Mouse (Mus musculus) midbrain, embryonic 11.5 days (tissue): ENCODE data around the gene Golim4. TPM values are rescaled to one million over a fixed set of nuclear protein-coding genes. Genes with fewer than 3 reads are reported as not detected.

Experiments
- ATAC-seq: fragments of 200-750 bp; cut with Nextera tagmentation; 2 replicates; pipeline ENCODE4 v1.8.0; 2017; ENCODE audit warnings: moderate TSS enrichment, moderate library complexity; ENCODE audit not compliant: low FRiP score
- DNase-seq: peaks from one replicate; pipeline ENCODE4 v3.0.0; 2015; ENCODE audit warnings: low spot score; ENCODE audit errors: missing footprints
- H3K27ac ChIP-seq: fragments of 300-500 bp; sonication (generic); 2 replicates; pipeline ENCODE4 v1.5.1; 2014; ENCODE audit warnings: low read depth, low read length
- H3K27me3 ChIP-seq: fragments of 300-500 bp; sonication (generic); 2 replicates; pipeline ENCODE4 v1.6.1; 2014; ENCODE audit warnings: mild to moderate bottlenecking, low read length, moderate library complexity, mixed read lengths; ENCODE audit not compliant: control insufficient read depth, insufficient read depth
- H3K36me3 ChIP-seq: fragments of 300-500 bp; sonication (generic); 2 replicates; pipeline ENCODE4 v1.6.1; 2014; ENCODE audit warnings: mild to moderate bottlenecking, low read length, moderate library complexity, mixed read lengths; ENCODE audit not compliant: control insufficient read depth, insufficient read depth
- H3K4me1 ChIP-seq: fragments of 300-500 bp; sonication (generic); 2 replicates; pipeline ENCODE4 v1.6.1; 2014; ENCODE audit warnings: low read length; ENCODE audit not compliant: control insufficient read depth, insufficient read depth
- H3K4me2 ChIP-seq: fragments of 300-500 bp; sonication (generic); 2 replicates; pipeline ENCODE4 v1.6.1; 2014; ENCODE audit warnings: mild to moderate bottlenecking, moderate library complexity
- H3K4me3 ChIP-seq: fragments of 300-500 bp; sonication (generic); 2 replicates; pipeline ENCODE4 v1.5.1; 2014; ENCODE audit warnings: low read depth, low read length
- H3K9ac ChIP-seq: fragments of 300-500 bp; sonication (generic); 2 replicates; pipeline ENCODE4 v1.6.1; 2014; ENCODE audit warnings: low read length
- H3K9me3 ChIP-seq: fragments of 300-500 bp; sonication (generic); 2 replicates; pipeline ENCODE4 v1.6.1; 2016; ENCODE audit warnings: low read length; ENCODE audit not compliant: control insufficient read depth
- WGBS: fragments of 180-500 bp; shearing (Covaris S2); extraction: QIAGEN DNeasy Blood & Tissue Kit; methylation state at CpG from one replicate; pipeline ENCODE4 v1.1.7; 2014; 5-methylcytosine and 5-hydroxymethylcytosine counted together
- polyA plus RNA-seq: library from polyadenylated mRNA; unstranded; fragments of >200 nt; fragmentation: Nextera tagmentation; extraction: Ambion mirVana; gene quantifications from 2 replicates; pipeline ENCODE4 v1.2.1, GENCODE M21; 2014

Golim4 gene
- polyA plus RNA-seq, 1 experiment from 2014 or later = 46.7 TPM

DNA sequence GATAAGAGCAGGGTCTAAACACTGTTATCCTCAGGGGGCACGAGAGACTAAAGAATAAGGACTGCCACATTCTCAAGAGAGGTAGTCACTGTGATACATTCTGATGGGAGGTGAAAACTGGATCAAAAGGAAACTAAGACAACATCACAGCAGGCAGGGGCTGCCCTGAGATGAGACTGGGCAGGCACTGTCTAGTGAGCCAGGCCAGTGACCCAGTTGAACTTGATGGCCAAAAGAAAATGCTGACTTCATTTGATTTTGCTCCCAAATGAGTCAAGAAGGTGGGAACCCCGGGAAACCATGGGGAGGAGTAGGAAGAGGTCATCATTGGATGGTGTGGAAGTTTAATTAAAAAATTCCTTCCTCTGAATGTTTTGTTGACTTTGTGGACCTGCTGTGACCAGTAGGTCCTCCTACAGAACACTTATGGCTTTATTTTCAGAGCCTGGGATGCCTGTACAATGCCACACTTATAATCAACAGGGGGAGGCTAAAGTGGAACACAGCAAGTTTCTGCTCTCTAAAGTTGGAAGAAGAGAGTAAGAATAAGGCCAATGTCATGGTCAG, 26.0 kb downstream of the Golim4 start:
- H3K27ac ChIP-seq = no peak overlapping the region
- WGBS = 80% methylated on average over 2 of the region's 2 CpGs
- no peak for ATAC-seq

DNA sequence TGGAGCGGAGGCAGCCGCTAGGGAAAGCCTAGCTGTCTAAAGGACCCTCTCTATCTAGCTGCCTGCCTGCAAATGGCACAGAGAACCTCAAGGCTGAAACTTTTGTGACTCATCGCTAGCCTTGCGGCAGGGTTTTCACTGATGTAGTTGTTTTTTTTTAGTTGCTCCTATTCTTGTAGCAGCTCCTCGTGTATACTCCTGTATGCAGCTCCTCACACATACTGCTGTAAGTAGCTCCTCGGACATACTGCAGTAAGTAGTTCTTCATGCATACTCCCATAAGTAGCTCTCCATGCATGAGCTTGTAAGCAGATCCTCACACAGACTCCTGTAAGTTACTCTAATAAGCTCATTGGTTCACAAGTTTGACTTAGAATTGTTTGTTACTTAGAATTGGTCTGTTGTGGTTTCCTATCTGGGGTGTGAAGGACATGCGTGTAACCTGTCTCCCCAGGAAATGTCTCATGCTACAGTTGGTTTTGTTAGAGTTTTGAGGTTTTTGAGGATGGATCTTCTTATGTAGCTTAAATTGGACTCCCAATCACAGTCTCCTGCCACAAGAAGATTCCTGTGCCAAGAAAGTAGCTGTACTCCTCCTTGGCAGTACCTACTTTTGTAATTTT, 26.7 kb downstream of the Golim4 start:
- Histone ChIP-seq H3K4me3 (no peak overlapping the region), H3K27ac (no peak overlapping the region), H3K9me3 (peaks cover 3% of the 10 kb centered on the region; the same call in 1 of the 2 replicates), H3K27me3 (no peaks in the 10 kb centered on the region), H3K9ac (no peak overlapping the region), H3K4me2 (no peak overlapping the region), H3K36me3 (no peaks in the 10 kb centered on the region), H3K4me1 (no peaks in the 10 kb centered on the region)
- ATAC-seq (no peak), DNase-seq (no peak)
- 90% methylated on average over 7 of the region's 7 CpGs for WGBS

More for the DNA sequence above, 26.0 kb downstream of the Golim4 start:
- Histone ChIP-seq H3K4me1 (no peaks in the 10 kb centered on the region), H3K27me3 (no peaks in the 10 kb centered on the region), H3K4me3 (no peak overlapping the region), H3K36me3 (no peaks in the 10 kb centered on the region), H3K9ac (no peak overlapping the region), H3K4me2 (no peak overlapping the region), H3K9me3 (peaks cover 3% of the 10 kb centered on the region; the same call in 1 of the 2 replicates)
- DNase-seq = no peak

DNA sequence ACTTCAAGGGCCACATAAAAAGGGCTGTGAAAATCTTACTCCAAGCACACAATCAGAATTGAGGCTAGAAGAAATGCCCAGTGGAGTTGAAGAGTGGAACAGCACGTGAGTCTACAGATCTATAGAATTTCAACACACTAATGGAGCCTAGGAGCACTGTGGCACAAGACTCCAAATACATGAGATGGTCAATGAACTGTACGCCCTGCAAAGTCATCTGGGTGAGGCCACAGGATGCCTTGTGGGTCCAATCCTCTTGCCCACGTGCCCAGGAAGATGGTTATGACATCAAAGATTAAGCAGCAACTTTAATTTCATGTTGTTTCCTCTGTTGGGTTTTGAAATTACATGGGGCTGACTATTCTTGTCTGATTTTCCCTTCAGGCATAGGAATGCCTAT, 30.4 kb downstream of the Golim4 start:
- DNase-seq (no peak), ATAC-seq (no peak)
- no peaks in the 10 kb centered on the region for H3K4me1 ChIP-seq
- no peak overlapping the region for H3K9ac ChIP-seq
- H3K36me3 ChIP-seq = no peaks in the 10 kb centered on the region
- H3K9me3 ChIP-seq = no peaks in the 10 kb centered on the region
- no peak overlapping the region for H3K4me2 ChIP-seq
- no peak overlapping the region for H3K27ac ChIP-seq
- H3K4me3 ChIP-seq = no peak overlapping the region
- 87% methylated on average over 3 of the region's 3 CpGs for WGBS
- no peaks in the 10 kb centered on the region for H3K27me3 ChIP-seq

GRCm38 (mm10) chr3:75925123-75925522, 31.6 kb downstream of the Golim4 start:
- Histone ChIP-seq H3K27ac (no peak overlapping the region), H3K9me3 (no peaks in the 10 kb centered on the region)
- 81% methylated on average over 2 of the region's 2 CpGs for WGBS

DNA sequence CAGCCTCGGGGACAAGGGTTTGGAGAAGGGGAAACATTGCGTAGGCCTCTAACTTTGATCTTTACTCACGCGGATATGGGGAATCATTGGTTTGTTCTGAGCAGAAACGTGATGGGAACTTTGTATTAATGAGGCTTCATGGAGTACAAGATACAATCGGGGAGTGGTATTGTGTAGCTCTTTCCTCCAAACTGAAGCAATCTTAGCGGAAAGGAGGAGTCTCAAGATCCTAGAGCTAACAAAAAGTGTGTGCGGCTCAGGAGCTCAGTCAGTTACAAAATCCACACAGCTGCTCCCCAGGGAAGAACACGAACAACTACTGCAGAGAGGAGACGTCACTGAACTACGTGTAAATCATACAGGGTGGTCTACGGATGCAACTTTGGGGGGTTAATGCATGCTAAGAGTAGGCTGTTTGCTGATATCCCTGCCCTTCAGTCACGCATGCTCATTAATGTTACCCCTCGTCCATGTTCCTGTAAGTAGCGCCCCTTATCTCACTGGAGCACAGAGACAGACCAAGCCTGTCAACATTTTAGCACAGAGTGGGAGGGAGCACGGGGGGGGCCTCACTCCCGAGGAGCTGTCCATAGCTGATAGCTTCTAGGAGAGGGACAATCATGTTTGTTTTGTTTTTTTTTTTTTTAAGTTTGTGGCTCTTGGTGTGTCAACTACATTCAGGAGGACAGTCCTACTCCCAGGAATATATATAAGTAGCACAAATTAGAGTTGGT, 38.8 kb downstream of the Golim4 start:
- WGBS = 90% methylated on average over 17 of the region's 17 CpGs
- ATAC-seq (peak; percentile 39), DNase-seq (no peak)
- peaks cover 2% of the 10 kb centered on the region; the same call in 1 of the 2 replicates for H3K4me1 ChIP-seq
- H3K4me2 ChIP-seq = no peak overlapping the region
- H3K4me3 ChIP-seq = no peak overlapping the region
- no peaks in the 10 kb centered on the region for H3K27me3 ChIP-seq
- no peaks in the 10 kb centered on the region for H3K36me3 ChIP-seq
- no peak overlapping the region for H3K27ac ChIP-seq
- no peaks in the 10 kb centered on the region for H3K9me3 ChIP-seq
- H3K9ac ChIP-seq = no peak overlapping the region

More at GRCm38 (mm10) chr3:75925123-75925522, 31.6 kb downstream of the Golim4 start:
- Histone ChIP-seq H3K36me3 (no peaks in the 10 kb centered on the region), H3K4me3 (no peak overlapping the region), H3K27me3 (no peaks in the 10 kb centered on the region), H3K9ac (no peak overlapping the region), H3K4me2 (no peak overlapping the region), H3K4me1 (no peaks in the 10 kb centered on the region)
- ATAC-seq = no peak
- DNase-seq = no peak

DNA sequence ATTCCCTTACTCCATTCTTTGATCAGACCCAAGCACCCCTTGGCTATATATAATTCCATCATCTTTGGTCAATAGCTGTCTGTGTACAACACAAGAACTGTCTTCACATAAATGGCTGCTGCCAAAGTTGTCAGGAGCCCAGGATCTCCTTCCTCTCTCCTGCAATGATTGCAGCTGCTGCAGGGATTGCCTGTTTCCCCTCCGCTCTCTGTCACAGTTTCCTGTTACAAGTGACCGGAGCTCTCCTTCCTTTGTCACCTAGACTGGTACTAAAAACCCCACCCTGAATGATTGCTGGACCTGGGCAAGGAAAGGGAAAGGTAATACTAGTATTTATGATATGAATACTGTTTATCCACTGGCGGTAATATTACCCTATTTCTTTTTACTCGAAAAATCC, 44.0 kb downstream of the Golim4 start:
- Histone ChIP-seq H3K27me3 (no peaks in the 10 kb centered on the region), H3K4me2 (no peak overlapping the region), H3K27ac (no peak overlapping the region), H3K4me1 (peaks cover 2% of the 10 kb centered on the region; the same call in 1 of the 2 replicates), H3K4me3 (no peak overlapping the region), H3K9me3 (no peaks in the 10 kb centered on the region), H3K9ac (no peak overlapping the region), H3K36me3 (no peaks in the 10 kb centered on the region)
- no peak for DNase-seq
- no peak for ATAC-seq
- 83% methylated on average over 4 of the region's 4 CpGs for WGBS

DNA sequence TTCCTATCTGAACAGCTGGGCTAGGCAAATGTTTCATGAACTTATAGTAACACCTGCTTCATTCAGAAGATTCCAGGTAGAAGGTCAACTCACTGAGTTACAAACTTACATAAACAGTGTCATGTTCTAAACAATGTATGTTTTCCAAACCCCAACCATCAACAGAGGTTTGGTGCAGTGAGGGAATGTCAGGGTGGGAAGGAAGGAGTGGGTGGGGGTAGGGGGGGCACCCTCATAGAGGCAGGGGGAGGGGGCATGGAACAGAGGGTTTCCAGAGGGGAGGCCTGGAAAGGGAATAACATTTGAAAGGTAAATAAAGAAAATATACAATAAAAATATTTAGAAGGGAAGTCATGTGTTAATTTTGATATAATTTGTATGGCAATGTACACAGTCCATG, 46.0 kb downstream of the Golim4 start:
- Histone ChIP-seq H3K36me3 (no peaks in the 10 kb centered on the region), H3K4me2 (no peak overlapping the region), H3K9me3 (no peaks in the 10 kb centered on the region), H3K27ac (no peak overlapping the region), H3K4me3 (no peak overlapping the region), H3K4me1 (peaks cover 2% of the 10 kb centered on the region; the same call in 1 of the 2 replicates), H3K9ac (no peak overlapping the region), H3K27me3 (no peaks in the 10 kb centered on the region)
- ATAC-seq (peak; percentile 53), DNase-seq (no peak)

GRCm38 (mm10) chr3:75910257-75910656, 46.5 kb downstream of the Golim4 start:
- H3K27me3 ChIP-seq = no peaks in the 10 kb centered on the region
- ATAC-seq = peak; percentile 73
- WGBS = 28% methylated on average over 4 of the region's 4 CpGs

More at GRCm38 (mm10) chr3:75910257-75910656, 46.5 kb downstream of the Golim4 start:
- Histone ChIP-seq H3K9ac (no peak overlapping the region), H3K4me2 (no peak overlapping the region), H3K36me3 (no peaks in the 10 kb centered on the region), H3K9me3 (no peaks in the 10 kb centered on the region), H3K4me3 (no peak overlapping the region), H3K27ac (no peak overlapping the region), H3K4me1 (peaks cover 2% of the 10 kb centered on the region; the same call in 1 of the 2 replicates)
- peak; percentile 86 for DNase-seq
